Mouse (Mus musculus) myocyte (in vitro differentiated cells): ENCODE measurements around the gene Tex12. TPM values are rescaled to one million over a fixed set of nuclear protein-coding genes. Genes with fewer than 3 reads are reported as not detected.

ENCODE experiments used
- H3K27me3 ChIP-seq: one replicate; pipeline ENCODE4 v1.6.1; 2011; ENCODE audit not compliant: control insufficient read depth, insufficient read depth, insufficient read length
- H3K36me3 ChIP-seq: one replicate; pipeline ENCODE4 v1.6.1; 2011; ENCODE audit not compliant: control insufficient read depth, insufficient read depth
- H3K4me2 ChIP-seq: one replicate; pipeline ENCODE4 v1.6.1; 2011; ENCODE audit warnings: low read depth, control low read depth
- H3K4me3 ChIP-seq: one replicate; pipeline ENCODE4 v1.5.1; 2011; ENCODE audit warnings: mild to moderate bottlenecking, control low read depth, moderate library complexity
- H3K79me2 ChIP-seq: one replicate; pipeline ENCODE4 v1.6.1; 2011; ENCODE audit not compliant: control insufficient read depth, insufficient read depth
- H3ac ChIP-seq: one replicate; pipeline ENCODE4 v1.6.1; 2011; ENCODE audit not compliant: control insufficient read depth, insufficient read length
- CEBPB ChIP-seq: IDR thresholded peaks from 2 replicates; pipeline ENCODE4 v1.6.1; 2011; ENCODE audit warnings: mild to moderate bottlenecking, moderate library complexity; ENCODE audit not compliant: poor library complexity, insufficient read depth, severe bottlenecking
- E2F4 ChIP-seq: IDR thresholded peaks from one replicate; pipeline ENCODE4 v1.6.1; 2011; ENCODE audit warnings: mild to moderate bottlenecking, control low read depth, moderate library complexity; ENCODE audit not compliant: insufficient read depth
- MAX ChIP-seq: IDR thresholded peaks from one replicate; pipeline ENCODE4 v1.6.1; 2011; ENCODE audit warnings: low read depth, mild to moderate bottlenecking, control low read depth
- MYOD1 ChIP-seq, 3 experiments: IDR thresholded peaks; one replicate each; pipeline ENCODE4 v1.6.1; 2011; ENCODE audit warnings: control low read depth in 2 of 3, low read depth in 2 of 3, mild to moderate bottlenecking in 2 of 3, moderate library complexity in 1 of 3; ENCODE audit not compliant: insufficient read length in 2 of 3, control insufficient read depth in 1 of 3
- MYOG ChIP-seq, 3 experiments: IDR thresholded peaks; one replicate each; pipeline ENCODE4 v1.6.1; 2011; ENCODE audit warnings: control low read depth in 2 of 3, low read depth in 2 of 3, mild to moderate bottlenecking in 2 of 3; ENCODE audit not compliant: insufficient read length in 2 of 3, control insufficient read depth in 1 of 3, insufficient read depth in 1 of 3
- POLR2A ChIP-seq: IDR thresholded peaks from one replicate; pipeline ENCODE4 v1.6.1; 2011; ENCODE audit warnings: low read depth, mild to moderate bottlenecking, control low read depth, moderate library complexity; ENCODE audit not compliant: insufficient read length
- POLR2AphosphoS2 ChIP-seq: IDR thresholded peaks from one replicate; pipeline ENCODE4 v1.6.1; 2011; ENCODE audit warnings: low read depth, control low read depth; ENCODE audit not compliant: insufficient read length
- REST ChIP-seq: IDR thresholded peaks from one replicate; pipeline ENCODE4 v1.6.1; 2011; ENCODE audit warnings: mild to moderate bottlenecking, control low read depth, moderate library complexity; ENCODE audit not compliant: insufficient read depth, insufficient read length
- SRF ChIP-seq: IDR thresholded peaks from one replicate; pipeline ENCODE4 v1.6.1; 2011; ENCODE audit warnings: low read depth; ENCODE audit not compliant: control insufficient read depth, insufficient read length
- TCF12 ChIP-seq: IDR thresholded peaks from one replicate; pipeline ENCODE4 v1.6.1; 2011; ENCODE audit warnings: mild to moderate bottlenecking, control low read depth; ENCODE audit not compliant: poor library complexity, insufficient read depth, severe bottlenecking
- TCF3 ChIP-seq: IDR thresholded peaks from one replicate; pipeline ENCODE4 v1.6.1; 2011; ENCODE audit warnings: low read depth, control low read depth; ENCODE audit not compliant: insufficient read length
- USF1 ChIP-seq: IDR thresholded peaks from one replicate; pipeline ENCODE4 v1.6.1; 2011; ENCODE audit warnings: low read depth, mild to moderate bottlenecking, control low read depth, moderate library complexity
- polyA plus RNA-seq: library from polyadenylated mRNA; unstranded; fragments of >200 nt; fragmentation: generic; extraction: Trizol; gene quantifications from one replicate; pipeline ENCODE4 v1.2.1, GENCODE M21; 2012; ENCODE audit warnings: missing spikeins

Gene Tex12
- polyA plus RNA-seq, 1 experiment = not detected

- Histone ChIP-seq H3K4me2 (no peak overlapping the region), H3K27me3 (no peaks in the 10 kb centered on the region), H3K79me2 (no peaks in the 10 kb centered on the region), H3ac (no peak overlapping the region), H3K36me3 (peaks cover 22% of the 10 kb centered on the region), H3K4me3 (no peak overlapping the region)
- TF ChIP-seq TCF12 = no peak
Observed at GRCm38 (mm10) chr9:50592955-50593354, 31.8 kb upstream of the Tex12 start.

GRCm38 (mm10) chr9:50590856-50591518 is 29.9 kb upstream of the Tex12 start:
- H3K79me2 ChIP-seq = no peaks in the 10 kb centered on the region
- TF ChIP-seq POLR2AphosphoS2 = no peak
- no peak for TF ChIP-seq TCF12
- TF ChIP-seq CEBPB = 0 out of 2 replicates have a peak, but pooled peaks have one; percentile 18
- no peak overlapping the region for H3K4me3 ChIP-seq
- peak overlapping the region; percentile 38 for H3K4me2 ChIP-seq
- H3K27me3 ChIP-seq = no peaks in the 10 kb centered on the region
- H3ac ChIP-seq = no peak overlapping the region
- peaks cover 5% of the 10 kb centered on the region for H3K36me3 ChIP-seq

DNA sequence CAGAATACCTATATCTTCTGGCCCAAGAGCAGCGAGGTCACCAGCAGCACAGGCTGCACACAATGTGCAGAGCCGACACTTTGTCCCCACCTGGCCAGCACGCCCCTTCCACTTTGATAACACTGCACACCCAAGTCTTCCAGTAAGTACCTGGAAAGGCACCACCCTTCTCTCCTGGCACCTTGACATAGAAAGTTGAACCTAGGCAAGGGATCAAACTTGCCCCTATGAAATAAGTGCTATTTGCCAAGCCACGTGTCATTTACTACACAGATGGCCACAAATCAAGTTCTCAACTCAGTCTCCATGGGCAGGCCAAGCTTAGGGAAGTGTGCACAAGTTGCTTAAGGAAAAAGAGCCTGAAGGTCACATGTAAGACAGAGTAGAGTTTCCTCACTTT is 25.8 kb upstream of the Tex12 start:
- no peaks in the 10 kb centered on the region for H3K36me3 ChIP-seq
- no peaks in the 10 kb centered on the region for H3K27me3 ChIP-seq
- no peak overlapping the region for H3ac ChIP-seq
- H3K79me2 ChIP-seq = no peaks in the 10 kb centered on the region
- TF ChIP-seq CEBPB (no peak), POLR2A (no peak), REST (no peak), USF1 (no peak), TCF3 (no peak)
- no peak overlapping the region for H3K4me3 ChIP-seq
- no peak overlapping the region for H3K4me2 ChIP-seq

GRCm38 (mm10) chr9:50585145-50585818 is 24.2 kb upstream of the Tex12 start:
- Histone ChIP-seq H3K36me3 (no peaks in the 10 kb centered on the region), H3K4me2 (no peak overlapping the region), H3K27me3 (no peaks in the 10 kb centered on the region), H3K79me2 (no peaks in the 10 kb centered on the region), H3K4me3 (no peak overlapping the region), H3ac (no peak overlapping the region)
- TF ChIP-seq USF1 (no peak), E2F4 (no peak), POLR2A (no peak), TCF3 (no peak), SRF (no peak), REST (no peak), MAX (no peak), POLR2AphosphoS2 (no peak), CEBPB (no peak), TCF12 (no peak), MYOD1 (IDR thresholded peaks at IDR 0.05; ENCODE audit: control insufficient read depth in 1 of 3, insufficient read length in 2 of 3, low read depth in 2 of 3) (no peak), MYOG (IDR thresholded peaks at IDR 0.05; ENCODE audit: control insufficient read depth in 1 of 3, insufficient read depth in 1 of 3, insufficient read length in 2 of 3, low read depth in 2 of 3) (no peak)

- Histone ChIP-seq H3ac (no peak overlapping the region), H3K79me2 (no peaks in the 10 kb centered on the region), H3K4me2 (no peak overlapping the region), H3K36me3 (no peaks in the 10 kb centered on the region), H3K27me3 (no peaks in the 10 kb centered on the region), H3K4me3 (no peak overlapping the region)
- TF ChIP-seq E2F4 = no peak
- no peak for TF ChIP-seq USF1
- TF ChIP-seq TCF12 = no peak
- no peak for TF ChIP-seq POLR2A
- no peak for TF ChIP-seq TCF3
- TF ChIP-seq REST = no peak
- TF ChIP-seq CEBPB = no peak
- no peak for TF ChIP-seq MAX
- no peak for TF ChIP-seq POLR2AphosphoS2
- no peak for TF ChIP-seq SRF
- no peak for TF ChIP-seq MYOG (IDR thresholded peaks at IDR 0.05; ENCODE audit: control insufficient read depth in 1 of 3, insufficient read depth in 1 of 3, insufficient read length in 2 of 3, low read depth in 2 of 3)
- no peak for TF ChIP-seq MYOD1 (IDR thresholded peaks at IDR 0.05; ENCODE audit: control insufficient read depth in 1 of 3, insufficient read length in 2 of 3, low read depth in 2 of 3)
Observed at GRCm38 (mm10) chr9:50580370-50580769, 19.2 kb upstream of the Tex12 start.
